Comparison of ENCODE assay signal across 16 mouse cellular contexts in the genomic region with DNA sequence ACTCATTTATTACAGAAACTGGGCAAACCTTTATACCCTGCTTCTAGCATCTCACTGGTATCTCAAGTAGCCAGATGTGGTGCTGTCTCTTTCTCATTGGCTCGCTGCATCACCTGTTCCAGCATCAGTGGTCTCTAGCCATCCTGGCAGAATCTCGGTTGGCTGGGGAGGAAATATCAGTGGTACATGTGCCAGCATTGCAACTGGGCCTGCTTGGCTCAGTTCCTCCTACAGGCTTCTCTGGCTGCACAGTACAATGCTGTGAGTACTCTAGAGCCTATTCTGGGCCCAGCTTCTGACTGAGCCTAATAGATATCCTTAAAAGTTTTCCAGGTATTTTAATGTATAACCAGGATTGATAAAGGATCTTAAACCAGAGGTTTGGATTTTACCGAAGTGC.
"Had no signal": no experiment of that assay in that cellular context is flagged by ENCODE, and none has a peak within 500 bp of the region (broad histone marks: within the 10 kb centered on the region; RNA-seq: fewer than 3 reads in every experiment).

No protein-coding gene starts in this region.

- DNase-seq: kidney, adult 2 months; kidney, postnatal 25 days; liver, postnatal 0 days; lung, embryonic 14.5 days; right cerebral cortex, adult 18-20 months; thymus, adult 18-20 months; thymus, postnatal 36 days had no signal

- H3K4me3 ChIP-seq: limb, embryonic 12.5 days; limb, embryonic 15.5 days; midbrain, embryonic 12.5 days; midbrain, embryonic 15.5 days; neural tube, embryonic 12.5 days; neural tube, embryonic 15.5 days had no signal

- H3K27ac ChIP-seq: kidney, postnatal 0 days; limb, embryonic 12.5 days; limb, embryonic 15.5 days; liver, embryonic 14.5 days; macrophage; midbrain, embryonic 12.5 days; midbrain, embryonic 15.5 days; neural tube, embryonic 12.5 days; neural tube, embryonic 15.5 days had no signal
